Mouse (Mus musculus) T-helper 1 cell (primary cell): ENCODE data around the gene Rgs16.
"Not testable (repeated sequence)": the region's sequence is repeated elsewhere in the genome, so short reads cannot be mapped to it uniquely, and the experiment has no call there.

Experiments
- in situ Hi-C: fragments of 300-600 bp; cut with MboI, MseI; formaldehyde crosslinking; loops from one replicate; pipeline ENCODE4 v1.15.1; 2025; ENCODE audit warnings: high pct_unique_total_duplicates

Gene Rgs16

DNA sequence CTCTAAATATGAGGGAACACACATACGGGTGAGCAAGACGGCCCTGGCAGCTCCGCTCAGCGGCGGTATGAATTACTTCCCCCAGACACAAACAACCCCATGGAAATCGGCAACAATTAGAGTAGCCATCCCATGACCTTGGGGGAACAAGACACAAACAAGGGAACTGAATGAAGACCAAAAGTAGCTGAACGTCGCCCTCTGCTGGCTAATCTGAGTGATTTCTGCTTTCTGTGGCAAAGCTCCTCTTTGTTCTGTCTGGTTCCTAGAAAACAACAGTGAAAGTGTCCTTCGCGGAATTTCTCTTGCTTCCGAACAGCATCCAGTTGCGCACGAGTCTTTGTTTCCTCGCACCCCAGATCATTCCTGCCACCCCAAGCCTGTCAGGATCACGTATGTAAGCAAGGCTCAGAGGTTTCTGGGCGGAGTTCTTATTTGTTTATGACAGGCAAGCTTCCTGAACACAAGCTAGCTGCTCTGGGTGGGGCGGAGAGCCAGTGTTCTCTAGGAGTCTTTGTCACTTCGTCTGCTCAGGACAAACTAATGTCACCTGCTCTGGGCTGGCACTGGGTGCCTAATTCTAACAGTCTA is 9.2 kb downstream of the Rgs16 start, which contains the start of gene Rnasel:
TSS of gene Rnasel (plus strand) at position 216 of the 591 bp plus-strand sequence.
- in situ Hi-C loops, result loop anchor here (5.0 kb wide), 2 partner anchors 192 to 322 kb away; partner anchors contain the start of gene Shcbp1l

GRCm38 (mm10) chr1:153750054-153750453 is 9.9 kb downstream of the Rgs16 start:
- in situ Hi-C loops, result loop anchor here (5.0 to 10.0 kb wide), 2 partner anchors 52 to 435 kb away; no protein-coding TSS in a partner anchor

DNA sequence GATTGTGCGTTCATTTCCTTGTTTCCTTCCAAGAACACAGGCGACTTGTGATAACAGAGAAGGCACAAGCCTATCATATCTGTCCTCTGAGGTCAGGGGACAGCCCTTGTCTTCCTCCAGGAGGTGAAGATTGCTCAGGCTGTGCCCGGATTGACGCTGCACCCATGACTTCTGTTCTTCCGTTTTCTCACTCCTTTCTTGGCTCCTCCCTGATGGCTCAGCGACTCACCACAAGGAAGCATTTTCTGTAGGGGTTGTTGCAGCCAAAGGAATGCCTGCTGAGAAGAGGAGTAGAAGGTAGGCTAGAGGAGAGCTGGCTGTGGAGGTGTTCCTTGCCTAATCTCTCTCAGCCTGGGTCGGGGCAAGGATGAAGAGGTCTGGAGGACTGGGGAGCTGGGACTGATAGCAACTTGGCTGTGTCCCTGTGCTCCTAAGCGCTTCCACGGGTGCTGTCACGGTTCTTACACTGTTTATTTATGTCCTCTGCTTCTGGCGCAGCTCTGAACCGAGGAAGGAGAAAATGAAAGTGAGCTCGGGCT is 11.7 kb downstream of the Rgs16 start:
- in situ Hi-C loops, result loop anchor here (5.0 to 10.0 kb wide), 2 partner anchors 50 to 433 kb away; no protein-coding TSS in a partner anchor

- in situ Hi-C loops, result loop anchor here (5.0 to 10.0 kb wide), 2 partner anchors 50 to 432 kb away; no protein-coding TSS in a partner anchor
Observed at GRCm38 (mm10) chr1:153752521-153752920, 12.4 kb downstream of the Rgs16 start.

- in situ Hi-C loops, result loop anchor here (5.0 to 10.0 kb wide), 2 partner anchors 48 to 431 kb away; no protein-coding TSS in a partner anchor
Observed at GRCm38 (mm10) chr1:153753725-153754464, 13.7 kb downstream of the Rgs16 start.

DNA sequence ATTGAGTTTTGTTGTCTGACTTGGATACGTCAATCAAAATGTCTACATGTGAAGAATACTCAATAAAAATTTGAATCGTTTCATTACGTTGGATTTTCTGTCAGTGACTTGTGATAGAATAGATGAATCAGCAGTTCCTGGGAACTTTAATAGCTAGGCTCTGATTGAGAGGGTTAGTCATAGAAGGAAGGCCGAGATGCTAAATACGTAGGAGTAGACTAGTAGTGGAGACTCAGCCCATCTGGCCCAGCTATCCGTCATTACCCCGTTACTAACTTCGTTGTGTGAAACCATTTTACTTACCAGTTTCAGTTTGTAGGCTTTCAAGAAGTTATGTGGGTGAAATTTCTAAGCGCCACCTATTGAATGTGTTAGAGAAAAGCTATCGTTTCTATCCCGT is 24.0 kb downstream of the Rgs16 start:
- in situ Hi-C loops, result no loop called here

GRCm38 (mm10) chr1:153766298-153766697 is 26.1 kb downstream of the Rgs16 start:
- in situ Hi-C loops, result no loop called here

DNA sequence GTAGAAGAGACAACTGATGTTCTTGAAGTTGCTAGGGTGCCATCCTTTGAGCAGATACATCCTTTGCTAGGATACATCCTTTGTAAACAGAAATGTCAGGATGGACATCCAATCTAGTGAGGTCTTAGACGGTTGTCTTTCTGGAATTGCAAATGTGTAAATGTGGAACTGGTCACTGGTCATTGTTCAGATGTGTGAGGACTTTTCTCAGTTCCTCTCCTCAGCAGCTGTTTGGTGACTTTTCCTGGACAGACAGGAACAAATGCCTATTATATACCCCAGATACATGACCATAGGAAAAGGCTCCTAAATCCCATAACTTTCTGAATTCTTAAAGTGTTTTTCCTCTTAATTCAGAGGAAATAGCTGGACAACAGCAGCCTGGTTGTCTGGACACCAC is 27.1 kb downstream of the Rgs16 start:
- in situ Hi-C loops, result no loop called here

GRCm38 (mm10) chr1:153768465-153768864 is 28.3 kb downstream of the Rgs16 start:
- in situ Hi-C loops, result no loop called here

GRCm38 (mm10) chr1:153769571-153769970 is 29.4 kb downstream of the Rgs16 start:
- in situ Hi-C loops, result not testable (repeated sequence)

DNA sequence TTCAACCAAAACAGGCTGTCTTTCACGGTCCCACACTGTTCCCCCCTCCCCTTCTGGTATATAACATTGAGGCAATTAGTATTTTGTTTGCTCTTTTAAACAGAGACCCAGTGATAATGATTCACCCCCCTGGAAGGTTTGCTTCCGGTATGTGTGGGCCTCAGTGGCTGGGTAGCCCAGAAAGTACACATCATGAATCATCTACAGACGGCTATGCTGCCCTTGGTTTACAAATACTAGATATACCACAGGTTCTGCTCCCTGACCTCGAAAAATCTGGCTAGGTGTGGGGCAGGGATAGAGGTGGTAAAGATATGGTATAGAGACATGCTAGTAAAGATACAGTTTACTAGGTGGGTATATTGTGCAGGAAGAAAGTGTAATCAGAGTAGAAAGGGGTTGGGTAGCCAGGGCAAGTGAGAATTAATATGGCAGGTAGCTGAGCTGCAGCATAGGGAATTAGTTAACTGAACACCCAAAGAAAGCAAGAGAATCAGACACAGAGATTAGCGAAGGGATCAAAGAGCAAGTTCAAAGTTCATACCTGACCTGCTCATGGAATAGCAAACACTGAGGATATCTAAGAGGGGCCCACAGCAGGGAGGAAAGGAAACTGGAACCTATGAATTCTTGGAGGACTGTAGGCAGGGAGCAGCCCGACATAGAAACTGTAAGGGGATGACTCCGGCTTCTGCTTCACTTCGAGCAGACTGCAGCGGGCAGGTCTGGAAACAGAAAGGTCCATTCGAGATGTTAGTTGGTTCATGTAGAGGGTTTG is 30.0 kb downstream of the Rgs16 start:
- in situ Hi-C loops, result no loop called here

DNA sequence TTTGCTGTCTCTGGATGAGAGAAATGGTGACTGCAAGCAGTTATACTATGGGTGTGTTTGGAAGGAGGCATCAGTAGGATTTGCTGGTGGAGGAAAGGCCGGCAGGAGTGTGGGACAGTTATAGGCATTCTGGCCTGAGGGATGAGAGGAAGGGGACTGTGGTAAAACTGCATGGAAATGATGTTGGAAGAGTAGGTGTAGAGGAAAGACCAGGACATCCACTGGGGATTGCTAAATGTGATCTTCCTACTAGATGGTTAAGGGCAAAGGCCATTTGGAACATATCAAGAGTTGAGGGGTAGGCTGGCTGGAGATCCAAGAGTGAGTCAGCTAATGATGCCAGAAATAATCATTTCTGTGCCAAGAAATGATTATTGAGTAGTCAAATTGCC is 30.6 kb downstream of the Rgs16 start:
- in situ Hi-C loops, result no loop called here

- in situ Hi-C loops, result no loop called here
Observed at GRCm38 (mm10) chr1:153775174-153775573, 35.0 kb downstream of the Rgs16 start.

DNA sequence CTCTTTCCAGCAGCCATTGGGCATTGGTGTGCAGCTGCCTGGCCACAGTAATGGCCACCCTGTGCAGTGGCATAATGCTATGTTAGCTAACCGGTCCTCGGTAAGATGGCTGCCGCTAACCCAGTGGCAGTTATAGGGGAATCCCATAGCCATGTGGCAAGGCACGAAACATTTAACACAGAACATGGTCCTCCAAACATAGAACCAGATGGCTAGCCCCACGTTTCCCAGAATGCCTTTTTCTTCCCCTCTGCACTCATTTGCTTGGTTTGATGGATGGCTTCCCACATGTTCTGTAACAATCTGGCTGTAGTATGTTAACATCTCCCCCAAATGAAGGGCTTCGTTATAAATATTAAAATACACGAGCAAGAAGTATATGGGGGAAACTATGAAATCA is 36.1 kb downstream of the Rgs16 start:
- in situ Hi-C loops, result no loop called here

GRCm38 (mm10) chr1:153778205-153778604 is 38.1 kb downstream of the Rgs16 start:
- in situ Hi-C loops, result no loop called here

DNA sequence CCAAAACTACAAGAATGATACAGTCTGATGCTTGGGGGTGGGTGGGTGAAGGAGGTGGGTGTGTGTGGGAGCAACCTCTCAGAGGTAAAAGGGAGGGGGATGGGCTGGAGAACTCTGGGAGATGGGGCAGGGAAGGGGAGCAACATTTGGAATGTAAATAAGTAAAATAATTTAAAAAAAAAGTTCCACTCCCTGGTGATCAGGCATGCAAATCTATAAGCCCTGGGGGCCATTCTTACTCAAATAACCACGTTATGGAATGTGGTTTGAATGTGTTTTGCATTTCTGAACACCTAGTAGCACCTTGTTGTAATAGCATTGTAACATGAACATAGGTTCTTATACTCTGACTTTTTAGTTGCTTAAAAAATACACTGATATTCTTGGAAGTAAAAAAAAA is 43.2 kb downstream of the Rgs16 start:
- in situ Hi-C loops, result no loop called here

DNA sequence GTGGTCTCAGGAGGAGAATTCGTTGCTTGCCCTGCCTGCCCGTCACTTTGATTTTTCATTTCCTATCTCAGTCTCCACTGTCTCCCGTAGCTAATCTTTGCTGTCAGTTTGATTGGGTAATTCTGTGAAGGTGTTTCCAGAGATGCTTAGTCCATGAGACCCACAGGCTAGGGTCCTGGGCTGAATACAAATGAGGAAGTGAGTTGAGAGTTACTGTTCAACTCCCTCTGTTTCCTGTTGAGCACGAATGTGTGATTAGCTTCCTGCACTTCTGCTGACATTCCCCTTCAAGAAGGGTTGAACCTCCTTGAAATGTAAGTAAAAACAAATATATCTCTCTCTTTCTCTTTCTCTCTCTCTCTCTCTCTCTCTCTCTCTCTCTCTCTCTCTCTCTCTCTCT is 45.5 kb downstream of the Rgs16 start:
- in situ Hi-C loops, result no loop called here

DNA sequence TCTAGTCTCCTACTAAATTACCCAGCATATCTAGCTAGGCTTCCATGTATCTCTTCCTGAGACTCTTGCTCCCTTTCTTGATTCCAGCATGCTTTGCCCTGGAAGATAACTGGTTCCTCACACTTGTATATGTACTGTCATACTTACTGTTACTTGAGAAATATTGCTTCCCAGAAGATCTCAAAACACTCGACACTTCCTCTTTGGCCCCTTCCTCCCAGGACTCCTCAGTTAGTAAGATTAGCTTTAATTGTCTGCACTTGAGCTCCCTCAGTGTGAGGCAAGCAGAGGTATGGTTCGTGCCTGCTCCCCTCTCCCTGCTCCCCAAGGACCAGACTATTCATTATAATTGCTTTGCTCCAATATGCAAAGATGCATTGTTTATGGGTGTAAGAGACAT is 50.6 kb downstream of the Rgs16 start:
- in situ Hi-C loops, result no loop called here

DNA sequence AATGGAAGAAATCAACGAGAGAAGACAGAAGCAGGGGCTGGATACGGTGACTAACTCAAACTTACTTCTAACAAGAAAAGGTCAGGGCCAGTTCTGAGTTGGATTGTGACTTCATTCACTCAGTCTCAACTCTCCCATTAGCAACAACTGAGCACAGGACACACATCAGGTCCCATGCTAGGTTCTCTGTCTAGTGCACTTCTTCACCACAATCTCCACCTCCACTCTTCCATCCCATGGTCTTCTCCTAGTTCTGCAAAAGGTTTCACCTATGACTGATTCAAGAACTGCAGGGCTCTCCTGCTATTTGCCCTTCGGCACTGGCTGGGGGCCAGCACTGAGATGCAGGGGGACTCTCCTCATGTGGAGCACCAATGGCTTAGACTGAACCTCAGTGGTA is 54.1 kb downstream of the Rgs16 start:
- in situ Hi-C loops, result no loop called here
